In genomic region chr7:28099101-28099500, GRCm38 (mm10) we compare ENCODE assay signal across 20 mouse cellular contexts. TPM values are rescaled to one million over a fixed set of nuclear protein-coding genes. Genes with fewer than 3 reads are reported as not detected.
"Had no signal": no experiment of that assay in that cellular context is flagged by ENCODE, and none has a peak within 500 bp of the region (broad histone marks: within the 10 kb centered on the region; RNA-seq: fewer than 3 reads in every experiment).

No protein-coding gene starts in this region.

- H3K9me3 ChIP-seq: liver, embryonic 15.5 days; stomach, embryonic 15.5 days had no signal

- ATAC-seq: intestine, postnatal 0 days; liver, embryonic 12.5 days; midbrain, embryonic 13.5 days had no signal

- H3K4me1 ChIP-seq: limb, embryonic 10.5 days; limb, embryonic 13.5 days; liver, embryonic 12.5 days; liver, embryonic 15.5 days; lung, embryonic 15.5 days; midbrain, embryonic 13.5 days; stomach, embryonic 15.5 days had no signal

- H3K27me3 ChIP-seq: liver, embryonic 15.5 days; lung, embryonic 15.5 days; midbrain, embryonic 13.5 days; stomach, embryonic 15.5 days had no signal

- DNase-seq: kidney, adult 2 months; layer of hippocampus, adult 9-11 months; liver; lung, adult 18-20 months; lung, postnatal 10 days; lung, postnatal 36 days; thymus, adult 2 months; thymus, postnatal 36 days had no signal

- H3K4me3 ChIP-seq: layer of hippocampus, adult 2 months; limb, embryonic 10.5 days; limb, embryonic 13.5 days; liver, embryonic 12.5 days; liver, embryonic 15.5 days; lung, embryonic 15.5 days; midbrain, embryonic 13.5 days; stomach, embryonic 15.5 days had no signal

- H3K36me3 ChIP-seq: limb, embryonic 10.5 days; limb, embryonic 13.5 days; liver, embryonic 12.5 days; liver, embryonic 15.5 days; lung, embryonic 15.5 days; midbrain, embryonic 13.5 days; stomach, embryonic 15.5 days had no signal

RNA-seq across cellular contexts. Expression of gene Fcgbp, which starts 28.1 kb away (rescaled TPM):
- polyA plus RNA-seq: midbrain, embryonic 13.5 days; neural tube, embryonic 11.5 days had no signal

RNA-seq across cellular contexts. Expression of gene 9530053A07Rik, which starts 30.2 kb away (rescaled TPM):
- polyA plus RNA-seq: kidney, adult 2 months; kidney, embryonic 14.5 days; liver, embryonic 15.5 days; spleen, adult 2 months had no signal
